Mouse (Mus musculus): Measurements from ENCODE around the gene Nup98.

GRCm38 (mm10) chr7:102153691-102154090 lies 56.3 kb downstream of the Nup98 start:
- TF ChIP-seq CTCF (IDR thresholded peaks at IDR 0.05; ENCODE audit: insufficient read depth, low read length) (no peak), POLR2A (IDR thresholded peaks at IDR 0.05; ENCODE audit: borderline replicate concordance, extremely low read depth, low read depth, low read length) (no peak)
